Mouse (Mus musculus) left cerebral cortex, postnatal 14 days (tissue): ENCODE results near the gene Klrb1a. TPM values are rescaled to one million over a fixed set of nuclear protein-coding genes. Genes with fewer than 3 reads are reported as not detected.

Experiments used
- DNase-seq, 2 experiments: peaks; one replicate each; pipeline ENCODE4 v3.0.0; 2021 to 2022; ENCODE audit warnings: low spot score in 2 of 2, mixed read lengths in 1 of 2
- intact Hi-C: fragments of 180-260 bp; cut with DNase I; formaldehyde crosslinking; loops from one replicate; pipeline ENCODE4 v1.15.1; 2025
- total RNA-seq, 2 experiments: library from RNA; stranded (reverse); gene quantifications; 2 replicates each; pipeline ENCODE4 v1.2.3; 2021

Klrb1a gene
- total RNA-seq, 2 experiments from 2014 or later = not detected

- intact Hi-C loops = loop anchor here (5.0 kb wide), 1 partner anchor 148 kb away; no protein-coding TSS in a partner anchor
- DNase-seq = peak; percentile 9 to 49
These were observed 18.8 kb downstream of the Klrb1a start for GRCm38 (mm10) chr6:128604512-128604911.

DNA sequence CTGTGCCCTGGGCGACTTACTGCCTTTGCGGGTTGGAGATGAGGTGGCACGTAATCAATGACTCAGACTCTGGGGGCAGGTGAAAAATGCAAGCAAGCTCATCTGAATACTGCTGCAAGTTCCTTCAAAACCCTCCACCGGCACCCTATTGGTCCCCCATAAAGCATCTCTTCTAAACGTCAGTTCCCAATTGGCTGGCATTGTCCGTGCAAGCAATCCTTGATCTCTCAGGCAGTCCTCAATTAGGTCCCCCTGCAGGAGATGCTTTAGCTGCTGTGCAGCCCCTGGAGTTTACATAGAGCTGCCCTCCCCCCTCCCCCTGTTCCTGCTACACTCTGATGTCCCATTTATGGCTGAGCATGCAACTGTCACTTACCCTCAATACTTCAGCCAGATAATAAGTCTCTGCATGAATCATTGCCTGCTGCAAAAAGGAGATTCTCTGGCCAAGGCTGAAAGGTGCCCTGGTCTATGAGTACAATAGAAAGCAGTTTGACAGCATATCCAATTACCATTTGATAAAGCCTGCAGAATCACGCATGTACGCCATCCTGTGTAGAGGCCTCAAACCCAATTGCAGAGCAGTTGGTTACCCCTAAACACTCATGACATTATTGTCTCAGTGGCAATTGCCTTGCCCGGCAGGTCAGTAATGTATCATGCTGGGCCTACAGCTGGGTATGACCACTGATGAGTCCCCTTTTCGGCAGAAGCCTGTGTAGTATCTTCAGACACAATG, 20.7 kb downstream of the Klrb1a start:
- intact Hi-C loops = loop anchor here (5.0 kb wide), 1 partner anchor 150 kb away; no protein-coding TSS in a partner anchor
- no peak for DNase-seq

- intact Hi-C loops = loop anchor here (5.0 kb wide), 1 partner anchor 150 kb away; no protein-coding TSS in a partner anchor
- DNase-seq = no peak
These were observed 21.3 kb downstream of the Klrb1a start for GRCm38 (mm10) chr6:128602026-128602425.

- intact Hi-C loops = loop anchor here (10.0 kb wide), 1 partner anchor 565 kb away; no protein-coding TSS in a partner anchor
- DNase-seq = no peak
These were observed 23.8 kb downstream of the Klrb1a start for GRCm38 (mm10) chr6:128599555-128599954.

DNA sequence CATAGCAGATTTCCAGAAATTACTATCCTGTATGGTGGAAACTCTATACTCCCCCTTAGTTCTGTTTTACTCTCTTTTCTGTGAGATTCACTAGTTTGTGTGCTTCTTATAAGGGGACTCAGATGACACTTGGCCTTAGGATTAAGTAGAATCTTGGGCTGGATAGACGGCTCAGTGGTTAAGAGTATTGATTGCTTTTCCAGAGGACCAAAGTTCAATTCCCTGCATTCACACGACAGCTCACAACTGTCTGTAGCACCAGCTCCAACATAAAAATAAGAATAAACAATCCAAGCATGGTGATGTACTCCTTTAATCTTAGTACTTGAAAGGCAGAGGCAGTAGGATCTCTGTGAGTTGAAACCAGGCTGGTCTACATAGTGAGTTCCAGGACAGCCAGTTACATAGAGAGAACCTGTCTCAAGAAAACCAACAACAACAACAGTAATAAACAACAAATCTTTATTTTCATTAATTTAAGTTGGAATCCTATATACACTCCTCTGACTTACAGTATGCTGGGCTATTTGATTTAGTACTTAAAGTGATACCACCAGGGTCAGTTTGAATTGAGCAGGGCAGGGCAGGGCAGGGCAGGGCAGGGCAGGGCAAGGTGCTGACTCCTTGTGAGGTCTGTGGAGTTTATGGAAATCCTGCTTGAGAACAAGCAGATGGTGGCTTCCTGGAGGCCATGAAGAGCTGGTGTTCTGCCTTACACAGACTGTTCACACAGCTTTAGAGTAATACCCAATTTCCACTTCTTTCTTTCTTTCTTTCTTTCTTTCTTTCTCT, 24.9 kb downstream of the Klrb1a start:
- no peak for DNase-seq
- intact Hi-C loops = loop anchor here (10.0 kb wide), 1 partner anchor 564 kb away; no protein-coding TSS in a partner anchor

- intact Hi-C loops = loop anchor here (10.0 kb wide), 1 partner anchor 562 kb away; no protein-coding TSS in a partner anchor
- peak; percentile 64 to 82 for DNase-seq
These were observed 26.2 kb downstream of the Klrb1a start for GRCm38 (mm10) chr6:128597121-128597522.

GRCm38 (mm10) chr6:128594651-128595050, 28.7 kb downstream of the Klrb1a start:
- intact Hi-C loops = loop anchor here (10.0 kb wide), 1 partner anchor 560 kb away; no protein-coding TSS in a partner anchor
- DNase-seq = no peak

- DNase-seq = no peak
- intact Hi-C loops = no loop called here
These were observed 33.9 kb downstream of the Klrb1a start for GRCm38 (mm10) chr6:128589426-128589825.

DNA sequence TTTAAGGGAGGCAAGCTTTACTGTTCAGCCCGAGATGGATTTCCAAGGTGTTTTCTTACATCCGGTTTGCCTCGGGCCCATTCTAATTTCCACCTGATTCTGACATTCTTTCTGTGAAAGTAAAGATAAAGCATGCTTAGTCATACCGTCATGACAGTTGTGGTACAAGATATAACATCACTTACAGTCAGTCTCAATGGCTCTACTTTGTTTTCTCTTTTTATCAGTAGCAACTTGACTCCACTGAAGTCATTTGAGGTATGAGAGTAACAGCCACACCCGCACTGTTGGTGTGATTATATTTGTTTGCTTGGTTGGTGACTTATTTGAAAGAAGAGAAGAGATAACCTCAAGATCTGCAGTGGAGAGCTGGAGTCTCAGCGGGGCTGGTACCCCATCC, 35.7 kb downstream of the Klrb1a start:
- intact Hi-C loops = no loop called here
- no peak for DNase-seq

DNA sequence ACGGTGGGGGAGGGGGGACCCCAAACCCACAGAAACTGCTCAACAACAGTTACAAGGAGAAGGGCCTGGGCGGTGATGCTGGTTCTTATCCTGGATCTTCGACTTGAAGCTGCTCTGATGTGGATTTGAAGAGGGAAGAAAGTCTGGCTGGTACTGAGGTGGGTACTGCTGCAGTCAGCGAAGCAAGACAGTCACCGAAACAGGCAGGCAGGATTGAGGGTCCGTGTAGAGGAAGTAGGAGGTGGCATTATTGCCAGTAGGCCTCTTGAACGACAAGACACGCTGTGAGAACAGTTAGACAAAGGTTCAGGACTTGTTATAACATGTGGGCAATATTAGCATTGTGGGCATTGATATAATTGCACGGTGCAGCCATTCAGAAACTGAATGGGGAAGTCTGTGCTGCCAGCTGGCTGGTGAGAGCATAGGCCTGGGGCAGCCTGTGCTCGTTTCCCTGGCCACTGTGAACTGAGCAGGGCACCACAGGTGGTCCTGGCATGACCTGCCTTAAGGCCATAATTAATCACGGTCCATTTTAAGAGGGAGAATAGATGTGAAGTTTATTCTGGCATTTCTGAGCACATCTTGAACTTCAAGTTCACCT, 37.6 kb downstream of the Klrb1a start:
- intact Hi-C loops = no loop called here
- no peak for DNase-seq

GRCm38 (mm10) chr6:128584070-128584660, 39.2 kb downstream of the Klrb1a start:
- intact Hi-C loops = no loop called here
- DNase-seq = no peak

DNA sequence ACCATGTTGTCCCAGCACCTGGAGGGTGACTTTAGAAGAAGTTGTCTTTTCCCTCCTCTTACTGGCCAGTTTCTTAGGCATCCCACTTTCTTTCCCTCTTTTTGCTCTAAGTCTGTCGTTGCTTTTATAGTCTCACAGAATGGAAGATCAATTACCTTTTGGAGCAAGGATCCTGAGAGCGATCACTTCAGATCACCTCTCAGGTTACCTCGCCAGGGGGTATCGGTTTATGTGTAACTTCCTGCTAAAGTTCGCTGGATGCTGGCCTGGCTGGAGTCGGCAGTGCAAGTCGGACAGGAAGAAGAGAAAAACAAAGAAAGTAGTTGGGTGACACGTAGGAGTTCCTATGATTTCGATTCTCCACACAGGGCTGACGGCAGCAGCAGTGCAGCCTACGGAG, 41.8 kb downstream of the Klrb1a start, which contains the start of gene A2ml1:
Gene A2ml1 (minus strand): TSS at position 101 of the 400 bp plus-strand sequence.
- intact Hi-C loops = no loop called here
- no peak for DNase-seq

DNA sequence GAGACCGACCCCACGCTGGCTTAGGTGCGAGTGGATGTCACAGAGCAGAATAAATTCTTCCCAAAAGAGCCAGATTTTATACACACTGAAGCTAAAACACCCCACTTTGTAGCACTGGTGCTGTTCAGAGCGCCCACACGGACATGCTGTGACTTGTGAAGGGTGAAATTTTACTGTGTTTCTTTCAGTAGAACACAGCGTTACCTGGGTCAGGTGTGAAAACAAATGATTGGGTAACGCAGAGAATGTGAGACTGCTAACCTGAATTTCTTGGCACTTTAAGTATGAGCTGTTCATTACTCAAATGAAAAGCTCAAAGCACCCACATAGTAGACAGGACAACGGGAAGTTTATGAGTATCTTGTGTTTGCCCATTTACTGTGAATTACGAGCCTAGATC, 46.0 kb downstream of the Klrb1a start:
- intact Hi-C loops = no loop called here
- no peak for DNase-seq

DNA sequence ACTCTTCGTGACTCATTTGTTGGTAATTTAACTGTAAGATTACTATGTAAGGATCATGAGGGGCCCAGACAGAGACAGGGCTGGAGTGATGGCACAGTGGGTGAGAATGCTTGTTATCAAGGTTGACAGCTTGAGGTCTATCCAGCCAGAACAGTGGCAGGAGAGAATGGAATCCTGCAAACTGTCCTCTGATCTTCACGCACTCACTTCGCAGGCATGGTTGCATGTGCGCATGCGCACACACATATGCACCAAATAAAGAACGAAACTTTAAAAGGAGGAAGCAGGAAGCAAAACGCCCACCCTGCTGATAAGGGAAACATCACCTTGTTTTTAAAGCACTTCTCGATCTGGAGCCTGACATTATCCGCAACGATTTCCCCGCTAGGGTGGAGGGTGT, 56.7 kb downstream of the Klrb1a start:
- intact Hi-C loops = no loop called here
- DNase-seq = no peak

Other genes with a start within 250 kb of the Klrb1a start
- gene Tex52, start 248.1 kb downstream of the Klrb1a start, total RNA-seq = under 1 TPM in 1 of 2 experiments, not detected in 1; 0.63 TPM
- gene Gm44596, start 248.0 kb downstream of the Klrb1a start, total RNA-seq = not detected
- 1 to 10 TPM; 7.8 to 8.0 TPM for gene Nrip2, start 224.2 kb downstream of the Klrb1a start, total RNA-seq
- gene Itfg2, start 198.6 kb downstream of the Klrb1a start, total RNA-seq = 10 to 100 TPM; 17.5 to 24.4 TPM
- gene Fkbp4, start 184.9 kb downstream of the Klrb1a start, total RNA-seq = 100 to 1,000 TPM; 112 TPM
- gene Pzp, start 96.8 kb downstream of the Klrb1a start, total RNA-seq = under 1 TPM in 1 of 2 experiments, not detected in 1; 0.09 TPM
- gene A2ml1, start 41.9 kb downstream of the Klrb1a start, total RNA-seq = 10 to 100 TPM; 15.3 to 19.5 TPM
- gene Clec2h, start 38.9 kb upstream of the Klrb1a start, total RNA-seq = not detected
- under 1 TPM in 1 of 2 experiments, not detected in 1; 0.47 TPM for gene Klrb1, start 99.5 kb upstream of the Klrb1a start, total RNA-seq
- gene Klrb1c, start 165.7 kb upstream of the Klrb1a start, total RNA-seq = not detected
- not detected for gene Gm44511, start 202.8 kb upstream of the Klrb1a start, total RNA-seq
- gene Klrb1b, start 202.8 kb upstream of the Klrb1a start, total RNA-seq = not detected